Mouse (Mus musculus) kidney, embryonic 16.5 days (tissue): Measurements from ENCODE around the gene Hgd. TPM values are rescaled to one million over a fixed set of nuclear protein-coding genes. Genes with fewer than 3 reads are reported as not detected.

Experiments
- ATAC-seq: fragments of 200-750 bp; cut with Nextera tagmentation; 2 replicates; pipeline ENCODE4 v1.8.0; 2017; ENCODE audit warnings: moderate TSS enrichment; ENCODE audit not compliant: low FRiP score, low TSS enrichment
- H3K27ac ChIP-seq: fragments of 300-500 bp; sonication (generic); 2 replicates; pipeline ENCODE4 v1.5.1; 2014; ENCODE audit warnings: low read length
- H3K27me3 ChIP-seq: fragments of 300-500 bp; sonication (generic); 2 replicates; pipeline ENCODE4 v1.6.1; 2014; ENCODE audit warnings: low read length, control low read depth, mixed read lengths; ENCODE audit not compliant: insufficient read depth
- H3K36me3 ChIP-seq: fragments of 300-500 bp; sonication (generic); 2 replicates; pipeline ENCODE4 v1.6.1; 2014; ENCODE audit warnings: low read length, control low read depth, mixed read lengths; ENCODE audit not compliant: insufficient read depth
- H3K4me1 ChIP-seq: fragments of 300-500 bp; sonication (generic); 2 replicates; pipeline ENCODE4 v1.6.1; 2014; ENCODE audit warnings: low read length, control low read depth, mixed read lengths; ENCODE audit not compliant: insufficient read depth
- H3K4me2 ChIP-seq: fragments of 300-500 bp; sonication (generic); replicated peaks from 2 replicates; pipeline ENCODE4 v1.6.1; 2014; ENCODE audit warnings: low read depth, low read length
- H3K4me3 ChIP-seq: fragments of 300-500 bp; sonication (generic); 2 replicates; pipeline ENCODE4 v1.5.1; 2014; ENCODE audit warnings: mild to moderate bottlenecking, low read length
- H3K9ac ChIP-seq: fragments of 300-500 bp; sonication (generic); replicated peaks from 2 replicates; pipeline ENCODE4 v1.6.1; 2014; ENCODE audit warnings: low read length
- H3K9me3 ChIP-seq: fragments of 300-500 bp; sonication (generic); 2 replicates; pipeline ENCODE4 v1.6.1; 2016; ENCODE audit warnings: low read length, control low read depth
- WGBS: fragments of 180-500 bp; shearing (Covaris S2); extraction: QIAGEN DNeasy Blood & Tissue Kit; methylation state at CpG from one replicate; pipeline ENCODE4 v1.1.7; 2014; 5-methylcytosine and 5-hydroxymethylcytosine counted together
- polyA plus RNA-seq: library from polyadenylated mRNA; unstranded; fragments of >200 nt; fragmentation: Nextera tagmentation; extraction: Ambion mirVana; gene quantifications from 2 replicates; pipeline ENCODE4 v1.2.1, GENCODE M21; 2015

The Hgd gene
- polyA plus RNA-seq, 1 experiment from 2014 or later: 10.7 TPM

GRCm38 (mm10) chr16:37575325-37575724 is 4.6 kb upstream of the Hgd start:
- H3K27ac ChIP-seq: no peak overlapping the region
- no peak overlapping the region for H3K9ac ChIP-seq
- H3K9me3 ChIP-seq: peaks cover 4% of the 10 kb centered on the region
- H3K36me3 ChIP-seq: peaks cover 3% of the 10 kb centered on the region
- no peaks in the 10 kb centered on the region for H3K27me3 ChIP-seq
- H3K4me3 ChIP-seq: no peak overlapping the region
- WGBS: 49% methylated on average over 3 of the region's 3 CpGs
- H3K4me1 ChIP-seq: no peaks in the 10 kb centered on the region
- no peak for ATAC-seq
- no peak overlapping the region for H3K4me2 ChIP-seq

- no peaks in the 10 kb centered on the region for H3K27me3 ChIP-seq
- WGBS: 79% methylated on average over 1 of the region's 1 CpGs
- no peaks in the 10 kb centered on the region for H3K36me3 ChIP-seq
- no peak overlapping the region for H3K9ac ChIP-seq
- no peak for ATAC-seq
- H3K4me2 ChIP-seq: no peak overlapping the region
- H3K9me3 ChIP-seq: no peaks in the 10 kb centered on the region
- no peak overlapping the region for H3K4me3 ChIP-seq
- no peak overlapping the region for H3K27ac ChIP-seq
- H3K4me1 ChIP-seq: peaks cover 10% of the 10 kb centered on the region
Measured at GRCm38 (mm10) chr16:37579591-37579990, 362 bp upstream of the Hgd start.

- no peak for ATAC-seq
- H3K4me2 ChIP-seq: no peak overlapping the region
- WGBS: 77% methylated on average over 4 of the region's 4 CpGs
- no peak overlapping the region for H3K9ac ChIP-seq
- H3K27me3 ChIP-seq: no peaks in the 10 kb centered on the region
- H3K27ac ChIP-seq: no peak overlapping the region
- H3K36me3 ChIP-seq: no peaks in the 10 kb centered on the region
- H3K9me3 ChIP-seq: no peaks in the 10 kb centered on the region
- no peak overlapping the region for H3K4me3 ChIP-seq
- peaks cover 17% of the 10 kb centered on the region for H3K4me1 ChIP-seq
Measured at GRCm38 (mm10) chr16:37580651-37581050, 698 bp downstream of the Hgd start.

GRCm38 (mm10) chr16:37581901-37582300 is 1.9 kb downstream of the Hgd start:
- Histone ChIP-seq H3K4me1 (peaks cover 17% of the 10 kb centered on the region), H3K4me2 (no peak overlapping the region), H3K36me3 (no peaks in the 10 kb centered on the region), H3K4me3 (no peak overlapping the region), H3K9ac (no peak overlapping the region), H3K9me3 (no peaks in the 10 kb centered on the region), H3K27ac (no peak overlapping the region), H3K27me3 (no peaks in the 10 kb centered on the region)
- ATAC-seq: no peak
- WGBS: 85% methylated on average over 3 of the region's 3 CpGs

GRCm38 (mm10) chr16:37583306-37583705 is 3.4 kb downstream of the Hgd start:
- Histone ChIP-seq H3K27ac (no peak overlapping the region; the same call in 1 of the 2 replicates), H3K4me1 (peaks cover 17% of the 10 kb centered on the region), H3K27me3 (no peaks in the 10 kb centered on the region), H3K9ac (no peak overlapping the region), H3K9me3 (no peaks in the 10 kb centered on the region), H3K4me2 (no peak overlapping the region), H3K36me3 (no peaks in the 10 kb centered on the region), H3K4me3 (no peak overlapping the region)
- no peak for ATAC-seq
- WGBS: 92% methylated on average over 3 of the region's 3 CpGs

GRCm38 (mm10) chr16:37583801-37584200 is 3.8 kb downstream of the Hgd start:
- peak overlapping the region; percentile 43 for H3K4me3 ChIP-seq
- H3K27ac ChIP-seq: peak overlapping the region; percentile 89
- ATAC-seq: no peak
- H3K4me1 ChIP-seq: peaks cover 17% of the 10 kb centered on the region
- peak overlapping the region; percentile 63; the same call in 1 of the 2 replicates for H3K9ac ChIP-seq
- peak overlapping the region; percentile 64 for H3K4me2 ChIP-seq
- no peaks in the 10 kb centered on the region for H3K9me3 ChIP-seq
- H3K27me3 ChIP-seq: no peaks in the 10 kb centered on the region
- WGBS: 40% methylated on average over 6 of the region's 6 CpGs
- H3K36me3 ChIP-seq: no peaks in the 10 kb centered on the region

- no peaks in the 10 kb centered on the region for H3K27me3 ChIP-seq
- H3K9ac ChIP-seq: peak overlapping the region; percentile 63
- no peaks in the 10 kb centered on the region for H3K9me3 ChIP-seq
- H3K4me1 ChIP-seq: peaks cover 17% of the 10 kb centered on the region
- H3K4me3 ChIP-seq: peak overlapping the region; percentile 43
- peak; percentile 91 for ATAC-seq
- H3K4me2 ChIP-seq: peak overlapping the region; percentile 64
- peak overlapping the region; percentile 89 for H3K27ac ChIP-seq
- H3K36me3 ChIP-seq: no peaks in the 10 kb centered on the region
- 5% methylated on average over 25 of the region's 25 CpGs for WGBS
Measured at GRCm38 (mm10) chr16:37584218-37585035, 4.5 kb downstream of the Hgd start.

GRCm38 (mm10) chr16:37585129-37585563 is 5.2 kb downstream of the Hgd start:
- H3K27ac ChIP-seq: no peak overlapping the region
- H3K9me3 ChIP-seq: no peaks in the 10 kb centered on the region
- H3K36me3 ChIP-seq: no peaks in the 10 kb centered on the region
- ATAC-seq: no peak
- H3K27me3 ChIP-seq: no peaks in the 10 kb centered on the region
- H3K4me3 ChIP-seq: no peak overlapping the region
- H3K9ac ChIP-seq: no peak overlapping the region
- peaks cover 17% of the 10 kb centered on the region for H3K4me1 ChIP-seq
- 68% methylated on average over 8 of the region's 8 CpGs for WGBS
- peak overlapping the region; percentile 64 for H3K4me2 ChIP-seq

- Histone ChIP-seq H3K9ac (no peak overlapping the region), H3K36me3 (no peaks in the 10 kb centered on the region), H3K9me3 (no peaks in the 10 kb centered on the region), H3K27ac (no peak overlapping the region), H3K27me3 (no peaks in the 10 kb centered on the region), H3K4me1 (no peaks in the 10 kb centered on the region), H3K4me3 (no peak overlapping the region), H3K4me2 (no peak overlapping the region)
- WGBS: 89% methylated on average over 3 of the region's 3 CpGs
- ATAC-seq: no peak
Measured at GRCm38 (mm10) chr16:37590921-37591320, 11.0 kb downstream of the Hgd start.

GRCm38 (mm10) chr16:37591551-37591950 is 11.6 kb downstream of the Hgd start:
- no peak overlapping the region for H3K9ac ChIP-seq
- WGBS: 90% methylated on average over 8 of the region's 8 CpGs
- H3K27me3 ChIP-seq: no peaks in the 10 kb centered on the region
- no peaks in the 10 kb centered on the region for H3K36me3 ChIP-seq
- H3K4me2 ChIP-seq: no peak overlapping the region
- no peaks in the 10 kb centered on the region for H3K4me1 ChIP-seq
- H3K27ac ChIP-seq: no peak overlapping the region
- no peak for ATAC-seq
- no peaks in the 10 kb centered on the region for H3K9me3 ChIP-seq
- H3K4me3 ChIP-seq: no peak overlapping the region
